Mouse (Mus musculus): Measurements from ENCODE around the gene Rbm17.
A peak's percentile ranks its signal among the peaks of the same experiment; 100 is the strongest.

Gene Rbm17

GRCm38 (mm10) chr2:11587996-11588395 lies 16.0 kb downstream of the Rbm17 start:
- DNase-seq = no peak

GRCm38 (mm10) chr2:11579399-11579798 lies 24.6 kb downstream of the Rbm17 start:
- no peak for DNase-seq

GRCm38 (mm10) chr2:11578187-11578586 lies 25.8 kb downstream of the Rbm17 start:
- no peak for DNase-seq

GRCm38 (mm10) chr2:11573684-11574083 lies 30.3 kb downstream of the Rbm17 start:
- no peak for DNase-seq

- no peak for DNase-seq
Measured at GRCm38 (mm10) chr2:11571004-11571535, 32.9 kb downstream of the Rbm17 start.

- no peak for DNase-seq
Measured at GRCm38 (mm10) chr2:11568471-11568870, 35.5 kb downstream of the Rbm17 start.

GRCm38 (mm10) chr2:11567781-11568362 lies 36.1 kb downstream of the Rbm17 start:
- DNase-seq = peak; percentile 76

GRCm38 (mm10) chr2:11566898-11567297 lies 37.1 kb downstream of the Rbm17 start:
- no peak for DNase-seq

- DNase-seq = no peak
Measured at GRCm38 (mm10) chr2:11566241-11566640, 37.7 kb downstream of the Rbm17 start.

- DNase-seq = no peak
Measured at GRCm38 (mm10) chr2:11564768-11565167, 39.2 kb downstream of the Rbm17 start.

GRCm38 (mm10) chr2:11563256-11563655 lies 40.7 kb downstream of the Rbm17 start:
- no peak for DNase-seq

- DNase-seq = no peak
Measured at GRCm38 (mm10) chr2:11558654-11559053, 45.3 kb downstream of the Rbm17 start.

- no peak for DNase-seq
Measured at GRCm38 (mm10) chr2:11557244-11557643, 46.7 kb downstream of the Rbm17 start.

- DNase-seq = no peak
Measured at GRCm38 (mm10) chr2:11555316-11555715, 48.6 kb downstream of the Rbm17 start.

GRCm38 (mm10) chr2:11553471-11554400 lies 50.2 kb downstream of the Rbm17 start, which contains the start of gene Pfkfb3:
Pfkfb3 (minus strand) TSS chr2:11554077.
- peak; percentile 83 for DNase-seq

- DNase-seq = peak; percentile 55
Measured at GRCm38 (mm10) chr2:11552966-11553451, 50.9 kb downstream of the Rbm17 start.

- DNase-seq = peak; percentile 54
Measured at GRCm38 (mm10) chr2:11552297-11552821, 51.6 kb downstream of the Rbm17 start.

GRCm38 (mm10) chr2:11551726-11552125 lies 52.2 kb downstream of the Rbm17 start:
- no peak for DNase-seq

- DNase-seq = peak; percentile 47
Measured at GRCm38 (mm10) chr2:11548508-11548907, 55.4 kb downstream of the Rbm17 start.

- DNase-seq = peak; percentile 62
Measured at GRCm38 (mm10) chr2:11547609-11548008, 56.3 kb downstream of the Rbm17 start.

- no peak for DNase-seq
Measured at GRCm38 (mm10) chr2:11546091-11546490, 57.9 kb downstream of the Rbm17 start.

- no peak for DNase-seq
Measured at GRCm38 (mm10) chr2:11545380-11545779, 58.6 kb downstream of the Rbm17 start.

GRCm38 (mm10) chr2:11544342-11544741 lies 59.6 kb downstream of the Rbm17 start:
- DNase-seq = no peak

Data from thymus, postnatal 25 days (tissue).